Comparison of ENCODE assay signal across 15 mouse cellular contexts in the genomic region with DNA sequence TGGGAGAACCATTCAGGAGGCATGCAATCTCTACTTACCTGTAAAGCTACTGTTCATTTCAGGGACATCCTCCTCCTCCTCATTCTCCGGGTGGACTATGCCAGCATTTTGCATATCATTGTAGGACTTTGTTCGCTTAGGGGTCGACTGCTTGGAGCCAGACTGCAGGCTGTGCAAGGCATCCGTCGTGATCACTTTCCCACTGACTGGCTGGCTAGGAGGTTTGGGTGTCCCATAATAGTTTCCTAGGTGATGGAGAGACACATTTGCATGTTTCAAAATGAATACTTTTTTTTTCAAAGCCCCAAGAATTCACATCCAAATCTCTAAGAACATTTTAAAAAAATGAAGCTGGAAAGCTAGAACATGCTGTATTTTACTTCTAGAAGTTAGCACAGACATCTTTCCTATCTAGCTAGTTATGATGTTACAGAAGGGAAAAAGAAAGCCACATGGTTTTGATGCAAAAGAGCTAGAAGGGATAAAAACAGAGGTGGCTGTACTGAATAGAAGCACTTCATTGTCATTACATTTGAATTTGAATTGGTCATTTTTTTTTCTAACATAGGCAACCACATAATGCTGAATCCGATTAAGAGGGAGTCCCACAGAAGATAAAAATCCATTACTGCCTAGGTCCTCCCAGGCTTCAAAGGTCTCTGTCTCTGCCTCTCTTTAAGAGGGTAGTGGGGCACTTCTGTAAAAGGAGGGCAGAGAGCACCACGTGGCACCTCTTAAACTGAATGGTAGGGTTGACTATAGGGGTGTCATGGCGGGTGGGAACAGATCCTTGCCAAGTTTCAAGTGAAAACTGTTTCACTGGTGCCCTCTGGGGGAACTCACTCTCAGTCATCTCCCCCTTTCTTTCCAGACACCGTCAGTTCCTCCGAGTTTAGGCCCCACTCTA.
DNase-seq lines count a peak whose midpoint lies in the region; ATAC-seq and TF ChIP-seq lines count a peak whose summit lies in the region.
"Had no signal": no experiment of that assay in that cellular context is flagged by ENCODE, and none has a peak within 500 bp of the region (broad histone marks: within the 10 kb centered on the region; RNA-seq: fewer than 3 reads in every experiment).

No protein-coding gene starts in this region.

- ATAC-seq in forebrain, postnatal 0 days = peak; percentile 88
- peak; percentile 95 for ATAC-seq in neural tube, embryonic 13.5 days (ENCODE audit: low read depth)

- no peaks in the 10 kb centered on the region for H3K27me3 ChIP-seq in forebrain, postnatal 0 days (ENCODE audit: insufficient read depth, low read length)
- H3K27me3 ChIP-seq in midbrain, embryonic 10.5 days (ENCODE audit: low read depth, poor library complexity, severe bottlenecking) = no peaks in the 10 kb centered on the region
- no peaks in the 10 kb centered on the region for H3K27me3 ChIP-seq in neural tube, embryonic 13.5 days
- H3K27me3 ChIP-seq: heart, embryonic 15.5 days had no signal

- TF ChIP-seq CTCF in forebrain, postnatal 0 days (IDR thresholded peaks at IDR 0.05; ENCODE audit: low read depth) = no peak
- no peak for TF ChIP-seq CTCF in gastrocnemius, adult 2 months (IDR thresholded peaks at IDR 0.05)

- no peaks in the 10 kb centered on the region for H3K9me3 ChIP-seq in forebrain, postnatal 0 days (ENCODE audit: low read length)
- no peaks in the 10 kb centered on the region for H3K9me3 ChIP-seq in midbrain, embryonic 10.5 days (replicated peaks)
- no peaks in the 10 kb centered on the region for H3K9me3 ChIP-seq in neural tube, embryonic 13.5 days
- H3K9me3 ChIP-seq: heart, embryonic 15.5 days had no signal

- intact Hi-C loops in left cerebral cortex, postnatal 4 days (cut with DNase I) = no loop called here
- intact Hi-C loops in gastrocnemius, adult 2 months (cut with DNase I) = loop anchor here (10.0 kb wide), 1 partner anchor 112 kb away; no protein-coding TSS in a partner anchor

- DNase-seq in left cerebral cortex, postnatal 4 days = peak; percentile 19
- no peak for DNase-seq in left cerebral cortex, adult 18-20 months (ENCODE audit: low spot score in 2 of 2)
- peak; percentile 41 for DNase-seq in forebrain, postnatal 0 days
- peak; percentile 25 for DNase-seq in midbrain, embryonic 10.5 days (ENCODE audit: low spot score)
- no peak for DNase-seq in thymus, postnatal 4 days
- DNase-seq in gastrocnemius, adult 2 months = no peak
- no peak for DNase-seq in kidney, postnatal 10 days
- DNase-seq: cerebellum, adult 11-12 months; heart, adult 11 months; kidney, adult 8-10 months; lung, adult 18-20 months; lung, postnatal 4 days; right cerebral cortex, postnatal 4 days had no signal

- H3K9ac ChIP-seq in forebrain, postnatal 0 days = 0 out of 2 replicates have a peak overlapping the region, but pooled peaks have one; percentile 28
- no peak overlapping the region for H3K9ac ChIP-seq in neural tube, embryonic 13.5 days
- H3K9ac ChIP-seq: heart, embryonic 15.5 days had no signal

- H3K4me3 ChIP-seq in forebrain, postnatal 0 days (ENCODE audit: low read depth, low read length) = peak overlapping the region; percentile 7; the same call in 1 of the 2 replicates
- peak overlapping the region; percentile 12 for H3K4me3 ChIP-seq in midbrain, embryonic 10.5 days
- H3K4me3 ChIP-seq in neural tube, embryonic 13.5 days = no peak overlapping the region
- H3K4me3 ChIP-seq in gastrocnemius, adult 2 months = no peak overlapping the region
- H3K4me3 ChIP-seq: heart, embryonic 15.5 days had no signal

- 17% methylated on average over 10 of the region's 10 CpGs for WGBS in forebrain, postnatal 0 days
- WGBS in midbrain, embryonic 10.5 days = 56% methylated on average over 10 of the region's 10 CpGs
- 29% methylated on average over 10 of the region's 10 CpGs for WGBS in neural tube, embryonic 13.5 days

- 0 out of 2 replicates have a peak, but pooled peaks cover 3% of the 10 kb centered on the region for H3K4me1 ChIP-seq in forebrain, postnatal 0 days (ENCODE audit: insufficient read depth)
- H3K4me1 ChIP-seq in midbrain, embryonic 10.5 days = peaks cover 17% of the 10 kb centered on the region
- peaks cover 4% of the 10 kb centered on the region for H3K4me1 ChIP-seq in neural tube, embryonic 13.5 days (replicated peaks)
- H3K4me1 ChIP-seq: heart, embryonic 15.5 days had no signal

- H3K27ac ChIP-seq in forebrain, postnatal 0 days (ENCODE audit: low read depth, low read length) = 0 out of 2 replicates have a peak overlapping the region, but pooled peaks have one; percentile 21
- peak overlapping the region; percentile 77 for H3K27ac ChIP-seq in midbrain, embryonic 10.5 days (replicated peaks)
- 0 out of 2 replicates have a peak overlapping the region, but pooled peaks have one; percentile 38 for H3K27ac ChIP-seq in neural tube, embryonic 13.5 days (replicated peaks)
- no peak overlapping the region for H3K27ac ChIP-seq in gastrocnemius, adult 2 months
- H3K27ac ChIP-seq: heart, embryonic 15.5 days had no signal

- H3K4me2 ChIP-seq in forebrain, postnatal 0 days (ENCODE audit: low read depth) = peak overlapping the region; percentile 17; the same call in 1 of the 2 replicates
- H3K4me2 ChIP-seq in neural tube, embryonic 13.5 days = no peak overlapping the region
- H3K4me2 ChIP-seq: heart, embryonic 15.5 days had no signal

- no peaks in the 10 kb centered on the region for H3K36me3 ChIP-seq in forebrain, postnatal 0 days (ENCODE audit: insufficient read depth)
- peaks cover 4% of the 10 kb centered on the region; the same call in 1 of the 2 replicates for H3K36me3 ChIP-seq in midbrain, embryonic 10.5 days
- H3K36me3 ChIP-seq in neural tube, embryonic 13.5 days = no peaks in the 10 kb centered on the region
- H3K36me3 ChIP-seq: heart, embryonic 15.5 days had no signal

Comparison
In these comparisons a context has a peak if more than half of its experiments do, and no peak if none do; other contexts are left out.
1. DNase-seq: peak in left cerebral cortex, postnatal 4 days (single experiment), forebrain, postnatal 0 days (single experiment) and midbrain, embryonic 10.5 days (single experiment); none in left cerebral cortex, adult 18-20 months (0 of 2), thymus, postnatal 4 days (single experiment), gastrocnemius, adult 2 months (single experiment) and kidney, postnatal 10 days (single experiment).
2. H3K4me3 ChIP-seq: peak in forebrain, postnatal 0 days (single experiment) and midbrain, embryonic 10.5 days (single experiment); none in neural tube, embryonic 13.5 days (single experiment) and gastrocnemius, adult 2 months (single experiment).